Mouse (Mus musculus) cerebral cortex, adult 2 months (tissue): ENCODE results near the gene Pik3c2b.

ENCODE experiments used
- WGBS: fragments of 180-500 bp; shearing (Covaris S2); methylation state at CpG from one replicate; pipeline ENCODE4 v1.1.7; 2018; 5-methylcytosine and 5-hydroxymethylcytosine counted together

Pik3c2b gene

DNA sequence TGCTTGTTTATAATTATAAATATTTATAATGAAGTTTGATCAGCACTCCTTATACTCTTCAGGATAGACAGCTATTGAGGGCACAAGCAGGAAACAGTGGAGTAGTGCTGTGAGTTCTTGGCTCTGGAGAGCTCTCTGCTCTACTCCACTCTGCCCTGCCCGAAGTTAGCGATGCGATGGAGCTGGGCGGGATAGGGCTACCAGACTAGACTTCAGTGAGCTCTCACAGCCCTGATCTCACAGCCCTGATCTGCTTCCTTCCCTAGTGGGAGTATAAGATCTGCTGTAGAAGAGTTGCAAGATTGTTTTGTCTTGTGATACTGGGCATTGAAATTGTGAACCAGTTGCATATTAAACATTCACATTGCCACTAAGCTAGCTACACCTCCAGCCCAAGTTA lies 89.4 kb downstream of the Pik3c2b start:
- WGBS, result 5% methylated on average over 4 of the region's 4 CpGs

DNA sequence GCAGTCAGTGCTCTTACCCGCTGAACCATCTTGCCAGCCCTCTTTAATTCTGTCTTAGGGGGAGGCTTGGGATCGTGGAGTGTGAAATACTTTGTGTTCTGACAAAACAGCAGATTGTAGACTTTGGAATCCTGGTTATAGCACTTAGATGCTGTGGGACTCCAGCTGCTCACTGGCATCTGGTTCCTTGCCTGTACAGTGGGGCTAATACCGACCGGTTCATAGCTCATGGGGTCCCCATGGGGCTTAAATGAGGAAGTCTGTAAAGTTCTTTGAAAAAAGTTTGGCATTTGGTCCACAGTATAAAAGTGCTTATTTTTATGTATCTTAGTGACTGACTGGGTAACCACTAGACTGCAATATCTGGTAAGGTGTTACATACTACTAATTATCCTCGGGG lies 90.3 kb downstream of the Pik3c2b start:
- WGBS, result 24% methylated on average over 5 of the region's 5 CpGs

DNA sequence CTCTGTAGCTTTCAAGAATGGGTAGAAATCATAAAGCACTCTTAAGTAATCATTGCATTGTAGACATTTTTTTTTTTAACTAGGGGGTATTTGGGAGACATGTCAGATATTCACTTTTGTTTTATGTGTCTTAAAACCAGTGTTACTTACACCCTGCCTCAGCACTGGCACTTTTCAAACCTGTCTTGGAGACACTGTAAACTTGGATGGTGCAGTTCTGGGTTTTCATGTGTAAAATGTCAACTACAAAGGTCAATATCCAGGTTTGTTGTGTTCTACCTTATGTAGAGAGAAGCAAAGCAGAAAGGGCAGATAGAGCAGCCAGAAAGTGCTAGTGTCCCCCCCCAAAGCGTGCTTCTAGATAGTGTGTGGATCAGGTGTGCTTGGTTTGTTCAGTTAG lies 92.9 kb downstream of the Pik3c2b start:
- WGBS, result 92% methylated on average over 1 of the region's 1 CpGs

DNA sequence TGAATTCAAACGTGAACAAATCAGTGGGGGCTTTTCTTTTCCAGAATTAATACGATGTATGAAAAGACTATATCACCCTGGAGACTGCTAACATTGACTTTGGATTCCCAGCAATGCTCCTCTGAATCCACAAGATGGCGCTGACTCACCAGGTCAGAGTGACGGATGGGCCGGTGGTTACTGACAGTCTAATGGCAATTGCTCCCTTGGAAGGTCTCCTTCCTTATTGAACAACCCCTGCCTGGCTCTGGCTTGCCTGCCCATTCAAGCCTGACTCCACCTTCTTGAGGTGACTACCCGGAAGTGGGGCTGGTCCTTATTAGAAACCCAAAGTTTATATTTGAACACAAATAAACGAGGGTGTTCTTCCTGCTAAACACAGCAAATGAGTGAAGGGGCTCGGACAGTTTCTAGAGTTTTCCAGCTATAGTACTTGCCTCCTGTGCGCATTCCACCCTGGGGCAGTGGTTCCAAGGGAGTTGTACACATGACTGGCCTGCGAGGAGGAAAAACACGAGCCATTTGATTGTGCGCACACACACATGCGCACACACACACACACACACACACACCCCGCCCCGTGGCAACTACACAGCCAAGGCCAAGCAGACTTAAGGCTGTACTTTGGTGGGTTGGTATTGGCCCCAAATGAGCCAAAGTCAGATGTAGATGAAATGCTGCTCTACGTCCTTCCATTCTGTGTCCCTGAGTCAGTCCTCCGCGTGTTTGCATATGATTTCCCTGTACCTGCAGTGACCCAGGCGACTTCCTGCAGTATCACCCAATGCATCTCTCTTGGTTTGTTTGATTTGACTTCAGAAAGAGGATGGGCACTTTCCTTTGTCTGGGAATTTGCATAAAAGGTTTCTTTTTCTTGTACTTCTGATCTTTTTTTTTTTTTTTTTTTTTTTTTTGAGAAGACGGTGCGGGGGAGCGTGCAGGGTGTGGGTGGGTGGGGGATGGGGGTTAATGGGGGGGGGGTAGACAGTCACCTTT lies 100.8 kb downstream of the Pik3c2b start:
- 60% methylated on average over 22 of the region's 22 CpGs for WGBS

DNA sequence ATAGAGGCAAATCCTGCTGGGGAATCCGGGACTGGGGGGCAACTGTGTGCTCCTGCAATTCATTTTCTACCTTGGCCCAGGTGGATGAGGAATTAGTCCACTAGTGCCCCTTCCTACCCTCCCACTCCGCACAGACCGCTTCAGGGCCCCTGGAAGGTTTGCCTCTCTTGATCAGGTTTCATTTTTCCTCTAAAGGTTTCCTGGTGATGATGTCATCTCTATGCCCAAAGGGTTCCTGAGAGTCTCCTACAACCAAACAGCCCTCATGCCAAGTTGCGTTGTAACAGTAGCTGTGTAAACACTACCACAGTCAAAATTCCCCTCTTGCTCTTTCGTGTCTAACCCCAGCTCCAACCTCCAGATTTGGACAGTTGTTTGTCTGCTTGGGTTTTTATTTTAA lies 101.9 kb downstream of the Pik3c2b start:
- WGBS, result 88% methylated on average over 5 of the region's 5 CpGs

DNA sequence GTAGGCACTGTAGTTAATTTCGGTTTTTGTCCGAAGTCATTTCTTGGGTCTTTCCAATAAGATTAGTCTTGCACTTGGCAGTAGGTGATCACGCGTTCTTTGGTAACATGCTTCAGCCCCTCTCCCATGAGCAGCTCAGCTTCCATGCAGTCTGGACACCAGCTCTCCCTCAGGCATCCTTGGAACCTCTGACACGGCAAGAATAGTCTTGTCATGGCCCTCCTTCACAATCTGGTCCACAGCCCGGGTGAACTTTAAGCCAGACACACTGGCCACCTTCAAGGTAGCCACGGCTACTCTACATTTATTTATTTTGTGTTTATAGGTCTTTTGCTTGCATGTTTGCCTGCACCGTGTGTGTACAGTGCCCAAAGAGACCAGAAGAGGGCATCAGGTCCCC lies 102.7 kb downstream of the Pik3c2b start:
- 96% methylated on average over 8 of the region's 8 CpGs for WGBS

DNA sequence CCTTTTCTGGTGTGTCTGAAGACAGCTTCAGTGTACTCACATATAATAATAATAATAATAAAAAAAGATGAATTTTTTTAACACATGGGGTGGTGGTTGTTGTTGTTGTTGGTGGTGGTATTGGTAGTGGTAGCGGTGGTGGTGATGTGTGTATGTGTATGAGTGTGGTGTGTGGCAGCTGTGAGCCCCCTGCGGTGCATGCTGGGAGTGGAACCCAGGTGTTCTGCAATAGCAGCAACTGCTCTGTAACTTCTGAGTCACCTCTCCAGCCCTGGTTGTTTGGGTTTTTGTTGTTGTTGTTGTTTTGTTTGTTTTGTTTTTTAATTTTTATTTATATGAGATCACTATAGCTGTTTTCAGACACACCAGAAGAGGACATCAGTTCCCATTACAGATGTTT lies 105.1 kb downstream of the Pik3c2b start:
- WGBS, result 100% methylated on average over 2 of the region's 2 CpGs

DNA sequence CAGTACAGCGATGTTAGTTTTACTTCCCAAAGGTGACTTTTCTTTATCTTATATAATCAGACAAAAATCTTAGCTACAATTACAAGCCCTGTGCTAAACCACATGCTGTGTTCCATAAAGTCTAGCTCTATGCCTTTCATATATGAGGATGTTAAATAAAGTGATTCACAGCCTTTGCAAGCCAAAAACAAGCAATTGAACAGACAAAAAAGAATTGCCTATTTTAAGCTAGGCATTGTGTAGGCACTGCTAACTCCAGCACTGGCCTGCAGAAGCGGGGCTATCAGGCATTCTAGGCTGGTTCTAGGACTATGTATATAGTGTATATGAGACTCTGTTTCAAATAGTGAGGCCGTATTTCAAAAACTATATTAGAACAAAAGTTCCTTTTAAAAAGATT lies 106.7 kb downstream of the Pik3c2b start:
- WGBS, result 50% methylated on average over 3 of the region's 3 CpGs

DNA sequence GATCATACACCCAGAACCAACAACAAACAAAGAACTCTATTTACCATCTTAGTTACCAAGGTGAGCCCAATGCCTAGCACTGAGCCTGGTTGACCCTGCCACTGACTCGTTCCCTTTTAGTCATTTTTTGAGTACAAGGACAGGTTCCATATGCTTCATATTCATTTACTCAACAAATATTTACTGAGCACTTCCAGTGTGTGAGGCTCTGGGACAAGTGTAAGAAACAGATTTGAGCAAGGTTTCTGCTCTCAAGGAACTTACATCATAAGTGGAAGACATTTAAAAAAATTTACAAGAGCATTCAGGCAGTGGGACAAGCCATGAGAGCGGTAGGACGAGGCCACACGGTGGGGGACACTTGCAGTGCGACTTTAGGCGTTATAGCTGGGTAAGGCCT lies 109.8 kb downstream of the Pik3c2b start:
- WGBS, result 88% methylated on average over 6 of the region's 6 CpGs
